Mouse (Mus musculus): ENCODE measurements at regions not wholly inside any gene's neighbourhood (a gene's known extent, or its start where the extent isn't known, plus 50 kb on each side); places are given as distances from the start of the nearest gene placed in this dataset.

- ATAC-seq (ENCODE audit: low read depth): no peak
- Histone ChIP-seq H3K36me3 (ENCODE audit: control insufficient read depth, insufficient read depth) (no peaks in the 10 kb centered on the region), H3K4me1 (ENCODE audit: control insufficient read depth, low read depth, low read length) (no peaks in the 10 kb centered on the region), H3K27ac (ENCODE audit: low read length) (no peak overlapping the region), H3K4me2 (ENCODE audit: low read depth, low read length) (no peak overlapping the region), H3K27me3 (ENCODE audit: control insufficient read depth, insufficient read depth, low read depth, low read length) (no peaks in the 10 kb centered on the region), H3K9me3 (replicated peaks; ENCODE audit: control insufficient read depth, low read length) (no peaks in the 10 kb centered on the region; the same call in 1 of the 2 replicates), H3K4me3 (ENCODE audit: low read depth, low read length) (no peak overlapping the region), H3K9ac (ENCODE audit: low read depth, low read length) (no peak overlapping the region)
- WGBS (ENCODE audit: insufficient replicate concordance): 51% methylated on average over 5 of the region's 5 CpGs
Observed at GRCm38 (mm10) chr16:9404736-9405135, 574.8 kb downstream of the 1810013L24Rik start.

GRCm38 (mm10) chr16:9408196-9408595 is 578.3 kb downstream of the 1810013L24Rik start:
- H3K27me3 ChIP-seq (ENCODE audit: control insufficient read depth, insufficient read depth, low read depth, low read length): no peaks in the 10 kb centered on the region
- WGBS (ENCODE audit: insufficient replicate concordance): 48% methylated on average over 1 of the region's 1 CpGs
- H3K9me3 ChIP-seq (replicated peaks; ENCODE audit: control insufficient read depth, low read length): no peaks in the 10 kb centered on the region
- no peaks in the 10 kb centered on the region for H3K4me1 ChIP-seq (ENCODE audit: control insufficient read depth, low read depth, low read length)
- ATAC-seq (ENCODE audit: low read depth): no peak
- H3K36me3 ChIP-seq (ENCODE audit: control insufficient read depth, insufficient read depth): no peaks in the 10 kb centered on the region
- no peak overlapping the region for H3K27ac ChIP-seq (ENCODE audit: low read length)
- no peak overlapping the region for H3K4me3 ChIP-seq (ENCODE audit: low read depth, low read length)
- no peak overlapping the region for H3K4me2 ChIP-seq (ENCODE audit: low read depth, low read length)
- no peak overlapping the region for H3K9ac ChIP-seq (ENCODE audit: low read depth, low read length)

GRCm38 (mm10) chr16:9430509-9430908 is 564.9 kb downstream of the Grin2a start:
- H3K4me1 ChIP-seq (ENCODE audit: control insufficient read depth, low read depth, low read length): no peaks in the 10 kb centered on the region
- H3K9ac ChIP-seq (ENCODE audit: low read depth, low read length): no peak overlapping the region
- H3K27ac ChIP-seq (ENCODE audit: low read length): no peak overlapping the region
- H3K27me3 ChIP-seq (ENCODE audit: control insufficient read depth, insufficient read depth, low read depth, low read length): no peaks in the 10 kb centered on the region
- no peaks in the 10 kb centered on the region for H3K36me3 ChIP-seq (ENCODE audit: control insufficient read depth, insufficient read depth)
- H3K4me2 ChIP-seq (ENCODE audit: low read depth, low read length): no peak overlapping the region
- no peak for ATAC-seq (ENCODE audit: low read depth)
- no peak overlapping the region for H3K4me3 ChIP-seq (ENCODE audit: low read depth, low read length)
- no peaks in the 10 kb centered on the region for H3K9me3 ChIP-seq (replicated peaks; ENCODE audit: control insufficient read depth, low read length)

GRCm38 (mm10) chr16:9439300-9439856 is 556.0 kb downstream of the Grin2a start:
- Histone ChIP-seq H3K4me2 (ENCODE audit: low read depth, low read length) (no peak overlapping the region), H3K27me3 (ENCODE audit: control insufficient read depth, insufficient read depth, low read depth, low read length) (no peaks in the 10 kb centered on the region), H3K9ac (ENCODE audit: low read depth, low read length) (no peak overlapping the region), H3K9me3 (replicated peaks; ENCODE audit: control insufficient read depth, low read length) (no peaks in the 10 kb centered on the region), H3K4me3 (ENCODE audit: low read depth, low read length) (no peak overlapping the region), H3K27ac (ENCODE audit: low read length) (no peak overlapping the region), H3K36me3 (ENCODE audit: control insufficient read depth, insufficient read depth) (no peaks in the 10 kb centered on the region), H3K4me1 (ENCODE audit: control insufficient read depth, low read depth, low read length) (no peaks in the 10 kb centered on the region)
- ATAC-seq (ENCODE audit: low read depth): no peak
- 32% methylated on average over 2 of the region's 2 CpGs for WGBS (ENCODE audit: insufficient replicate concordance)

- 60% methylated on average over 1 of the region's 1 CpGs for WGBS (ENCODE audit: insufficient replicate concordance)
- Histone ChIP-seq H3K4me2 (ENCODE audit: low read depth, low read length) (no peak overlapping the region), H3K4me1 (ENCODE audit: control insufficient read depth, low read depth, low read length) (no peaks in the 10 kb centered on the region), H3K9me3 (replicated peaks; ENCODE audit: control insufficient read depth, low read length) (no peaks in the 10 kb centered on the region), H3K27ac (ENCODE audit: low read length) (no peak overlapping the region), H3K36me3 (ENCODE audit: control insufficient read depth, insufficient read depth) (no peaks in the 10 kb centered on the region), H3K27me3 (ENCODE audit: control insufficient read depth, insufficient read depth, low read depth, low read length) (no peaks in the 10 kb centered on the region), H3K9ac (ENCODE audit: low read depth, low read length) (no peak overlapping the region), H3K4me3 (ENCODE audit: low read depth, low read length) (no peak overlapping the region)
- no peak for ATAC-seq (ENCODE audit: low read depth)
Observed at GRCm38 (mm10) chr16:9439891-9440290, 555.5 kb downstream of the Grin2a start.

GRCm38 (mm10) chr16:9452058-9452457 is 543.3 kb downstream of the Grin2a start:
- no peak for ATAC-seq (ENCODE audit: low read depth)
- Histone ChIP-seq H3K36me3 (ENCODE audit: control insufficient read depth, insufficient read depth) (no peaks in the 10 kb centered on the region), H3K27ac (ENCODE audit: low read length) (no peak overlapping the region), H3K27me3 (ENCODE audit: control insufficient read depth, insufficient read depth, low read depth, low read length) (no peaks in the 10 kb centered on the region), H3K4me3 (ENCODE audit: low read depth, low read length) (no peak overlapping the region), H3K9ac (ENCODE audit: low read depth, low read length) (no peak overlapping the region), H3K4me1 (ENCODE audit: control insufficient read depth, low read depth, low read length) (no peaks in the 10 kb centered on the region), H3K4me2 (ENCODE audit: low read depth, low read length) (no peak overlapping the region), H3K9me3 (replicated peaks; ENCODE audit: control insufficient read depth, low read length) (no peaks in the 10 kb centered on the region)
- WGBS (ENCODE audit: insufficient replicate concordance): 68% methylated on average over 4 of the region's 4 CpGs

- Histone ChIP-seq H3K9me3 (replicated peaks; ENCODE audit: control insufficient read depth, low read length) (no peaks in the 10 kb centered on the region), H3K27me3 (ENCODE audit: control insufficient read depth, insufficient read depth, low read depth, low read length) (no peaks in the 10 kb centered on the region), H3K27ac (ENCODE audit: low read length) (no peak overlapping the region), H3K4me2 (ENCODE audit: low read depth, low read length) (no peak overlapping the region), H3K36me3 (ENCODE audit: control insufficient read depth, insufficient read depth) (no peaks in the 10 kb centered on the region), H3K4me3 (ENCODE audit: low read depth, low read length) (no peak overlapping the region), H3K9ac (ENCODE audit: low read depth, low read length) (no peak overlapping the region), H3K4me1 (ENCODE audit: control insufficient read depth, low read depth, low read length) (no peaks in the 10 kb centered on the region)
- WGBS (ENCODE audit: insufficient replicate concordance): 53% methylated on average over 6 of the region's 6 CpGs
- ATAC-seq (ENCODE audit: low read depth): no peak
Observed at GRCm38 (mm10) chr16:9457574-9457973, 537.8 kb downstream of the Grin2a start.

- no peak overlapping the region for H3K9ac ChIP-seq (ENCODE audit: low read depth, low read length)
- H3K9me3 ChIP-seq (replicated peaks; ENCODE audit: control insufficient read depth, low read length): no peaks in the 10 kb centered on the region
- ATAC-seq (ENCODE audit: low read depth): no peak
- H3K4me2 ChIP-seq (ENCODE audit: low read depth, low read length): no peak overlapping the region
- no peaks in the 10 kb centered on the region for H3K36me3 ChIP-seq (ENCODE audit: control insufficient read depth, insufficient read depth)
- WGBS (ENCODE audit: insufficient replicate concordance): 70% methylated on average over 3 of the region's 3 CpGs
- H3K4me1 ChIP-seq (ENCODE audit: control insufficient read depth, low read depth, low read length): no peaks in the 10 kb centered on the region
- no peak overlapping the region for H3K27ac ChIP-seq (ENCODE audit: low read length)
- H3K4me3 ChIP-seq (ENCODE audit: low read depth, low read length): no peak overlapping the region
- H3K27me3 ChIP-seq (ENCODE audit: control insufficient read depth, insufficient read depth, low read depth, low read length): no peaks in the 10 kb centered on the region
Observed at GRCm38 (mm10) chr16:9462497-9462896, 532.9 kb downstream of the Grin2a start.

GRCm38 (mm10) chr16:9469394-9469793 is 526.0 kb downstream of the Grin2a start:
- Histone ChIP-seq H3K9ac (ENCODE audit: low read depth, low read length) (no peak overlapping the region), H3K4me3 (ENCODE audit: low read depth, low read length) (no peak overlapping the region), H3K4me2 (ENCODE audit: low read depth, low read length) (no peak overlapping the region), H3K9me3 (replicated peaks; ENCODE audit: control insufficient read depth, low read length) (no peaks in the 10 kb centered on the region), H3K36me3 (ENCODE audit: control insufficient read depth, insufficient read depth) (no peaks in the 10 kb centered on the region), H3K27ac (ENCODE audit: low read length) (no peak overlapping the region), H3K27me3 (ENCODE audit: control insufficient read depth, insufficient read depth, low read depth, low read length) (no peaks in the 10 kb centered on the region), H3K4me1 (ENCODE audit: control insufficient read depth, low read depth, low read length) (no peaks in the 10 kb centered on the region)
- 37% methylated on average over 4 of the region's 4 CpGs for WGBS (ENCODE audit: insufficient replicate concordance)
- ATAC-seq (ENCODE audit: low read depth): no peak
